Mouse (Mus musculus) MEL (cell line): ENCODE results near the gene Omp. TPM values are rescaled to one million over a fixed set of nuclear protein-coding genes. Genes with fewer than 3 reads are reported as not detected.

Source experiments
- DNase-seq: peaks from one replicate; pipeline ENCODE4 v3.0.0; 2011; ENCODE audit warnings: low read depth, low spot score
- H3K27ac ChIP-seq: 2 replicates; pipeline ENCODE4 v1.5.1; 2012; ENCODE audit warnings: low read depth, mild to moderate bottlenecking, control low read depth, low read length, moderate library complexity; ENCODE audit not compliant: control insufficient read depth
- H3K27me3 ChIP-seq, 2 experiments: fragments of 150-350 bp in 1 of 2; sonication (generic) in 1 of 2; 2 replicates each; pipeline ENCODE4 v1.6.1; 2012; ENCODE audit warnings: low read length in 2 of 2, mild to moderate bottlenecking in 2 of 2, improper control_type of control experiment in 1 of 2, moderate library complexity in 1 of 2; ENCODE audit not compliant: insufficient read depth in 2 of 2, control insufficient read depth in 1 of 2
- H3K36me3 ChIP-seq, 2 experiments: 2 replicates each; pipeline ENCODE4 v1.6.1; 2012 to 2014; ENCODE audit warnings: low read length in 2 of 2, improper control_type of control experiment in 1 of 2, inconsistent platforms in 1 of 2, mild to moderate bottlenecking in 1 of 2; ENCODE audit not compliant: insufficient read depth in 2 of 2, control insufficient read depth in 1 of 2
- H3K4me1 ChIP-seq, 2 experiments: fragments of 150-350 bp in 1 of 2; sonication (generic) in 1 of 2; 2 replicates each; pipeline ENCODE4 v1.6.1; 2012; ENCODE audit warnings: low read length in 2 of 2, improper control_type of control experiment in 1 of 2, mild to moderate bottlenecking in 1 of 2; ENCODE audit not compliant: insufficient read depth in 2 of 2, control insufficient read depth in 1 of 2
- H3K4me3 ChIP-seq, 2 experiments: fragments of 150-350 bp in 1 of 2; sonication (generic) in 1 of 2; 2 replicates each; pipeline ENCODE4 v1.5.1; 2012; ENCODE audit warnings: low read depth in 2 of 2, low read length in 2 of 2, mild to moderate bottlenecking in 2 of 2, moderate library complexity in 2 of 2, control low read depth in 1 of 2, improper control_type of control experiment in 1 of 2; ENCODE audit not compliant: control insufficient read depth in 1 of 2, insufficient read depth in 1 of 2
- H3K79me2 ChIP-seq: 2 replicates; pipeline ENCODE4 v1.6.1; 2012; ENCODE audit warnings: mild to moderate bottlenecking, low read length, moderate library complexity; ENCODE audit not compliant: control insufficient read depth, poor library complexity, insufficient read depth
- H3K9ac ChIP-seq: 2 replicates; pipeline ENCODE4 v1.6.1; 2012; ENCODE audit warnings: low read depth, mild to moderate bottlenecking, control low read depth, low read length, moderate library complexity; ENCODE audit not compliant: control insufficient read depth, poor library complexity, severe bottlenecking
- H3K9me3 ChIP-seq: fragments of 150-350 bp; sonication (generic); replicated peaks from 2 replicates; pipeline ENCODE4 v1.6.1; 2012; ENCODE audit warnings: mild to moderate bottlenecking, low read length, improper control_type of control experiment, moderate library complexity; ENCODE audit not compliant: insufficient read depth
- CHD2 ChIP-seq: IDR thresholded peaks from 2 replicates; pipeline ENCODE4 v1.6.1; 2011; ENCODE audit warnings: low read length, improper control_type of control experiment
- CTCF ChIP-seq, 3 experiments: IDR thresholded peaks in 2 of 3; conservative IDR thresholded peaks in 1 of 3; 2 replicates each; pipeline ENCODE4 v1.5.1; 2011 to 2012; ENCODE audit warnings: low read length in 3 of 3, low read depth in 2 of 3, mild to moderate bottlenecking in 2 of 3, improper control_type of control experiment in 1 of 3, inconsistent platforms in 1 of 3, mixed read lengths in 1 of 3, moderate library complexity in 1 of 3; ENCODE audit not compliant: control insufficient read depth in 1 of 3, insufficient read depth in 1 of 3, poor library complexity in 1 of 3, severe bottlenecking in 1 of 3
- E2F4 ChIP-seq: IDR thresholded peaks from 2 replicates; pipeline ENCODE4 v1.6.1; 2011; ENCODE audit warnings: low read depth, low read length, improper control_type of control experiment, borderline replicate concordance
- ELF1 ChIP-seq: IDR thresholded peaks from 2 replicates; pipeline ENCODE4 v1.6.1; 2014; ENCODE audit warnings: low read depth, mild to moderate bottlenecking, inconsistent platforms, low read length, improper control_type of control experiment, moderate library complexity
- EP300 ChIP-seq, 2 experiments: IDR thresholded peaks; 2 replicates each; pipeline ENCODE4 v1.6.1; 2011; ENCODE audit warnings: improper control_type of control experiment in 2 of 2, low read length in 2 of 2, low read depth in 1 of 2, mild to moderate bottlenecking in 1 of 2
- GABPA ChIP-seq: IDR thresholded peaks from 2 replicates; pipeline ENCODE4 v1.6.1; 2012; ENCODE audit warnings: low read depth, mild to moderate bottlenecking, inconsistent platforms, low read length, improper control_type of control experiment, moderate library complexity
- HCFC1 ChIP-seq: IDR thresholded peaks from 2 replicates; pipeline ENCODE4 v1.6.1; 2012; ENCODE audit warnings: low read depth, mild to moderate bottlenecking, inconsistent platforms, low read length, improper control_type of control experiment, moderate library complexity
- JUND ChIP-seq: IDR thresholded peaks from 2 replicates; pipeline ENCODE4 v1.6.1; 2011; ENCODE audit warnings: low read depth, mild to moderate bottlenecking, improper control_type of control experiment, low read length
- MAFK ChIP-seq: IDR thresholded peaks from 2 replicates; pipeline ENCODE4 v1.6.1; 2011; ENCODE audit warnings: low read depth, mild to moderate bottlenecking, low read length, improper control_type of control experiment, borderline replicate concordance
- MYC ChIP-seq: IDR thresholded peaks from 2 replicates; pipeline ENCODE4 v1.6.1; 2011; ENCODE audit warnings: low read depth, mild to moderate bottlenecking, low read length, improper control_type of control experiment, moderate library complexity
- NELFE ChIP-seq: IDR thresholded peaks from 2 replicates; pipeline ENCODE4 v1.6.1; 2011; ENCODE audit warnings: low read depth, low read length, improper control_type of control experiment
- POLR2AphosphoS5 ChIP-seq: IDR thresholded peaks from 2 replicates; pipeline ENCODE4 v1.6.1; 2012; ENCODE audit warnings: low read depth, borderline replicate concordance, mild to moderate bottlenecking, inconsistent platforms, low read length, moderate library complexity, mixed read lengths
- SMC3 ChIP-seq: IDR thresholded peaks from 2 replicates; pipeline ENCODE4 v1.6.1; 2011; ENCODE audit warnings: low read depth, low read length, improper control_type of control experiment
- ZC3H11A ChIP-seq: IDR thresholded peaks from 2 replicates; pipeline ENCODE4 v1.6.1; 2012; ENCODE audit warnings: low read depth, mild to moderate bottlenecking, inconsistent platforms, low read length, improper control_type of control experiment
- ZKSCAN1 ChIP-seq: IDR thresholded peaks from 2 replicates; pipeline ENCODE4 v1.6.1; 2012; ENCODE audit warnings: low read depth, mild to moderate bottlenecking, inconsistent platforms, low read length, improper control_type of control experiment, moderate library complexity
- polyA plus RNA-seq, 2 experiments: library from polyadenylated mRNA; stranded (reverse) in 1 of 2; unstranded in 1 of 2; fragments of >175 nt in 1 of 2; fragments of >200 nt in 1 of 2; gene quantifications; 2 replicates each; pipeline versions ENCODE4 v1.2.1 to v1.2.4; 2012; ENCODE audit warnings: low replicate concordance in 2 of 2, low read depth in 1 of 2; ENCODE audit not compliant: insufficient read length in 2 of 2, insufficient read depth in 1 of 2, missing spikeins in 1 of 2
- total RNA-seq: library from RNA; depleted of rRNA; stranded (reverse); fragments of 300-350 nt; gene quantifications from 2 replicates; pipeline ENCODE4 v1.2.3, GENCODE M21; 2012; rRNA removed

Gene Omp
- total and polyA plus RNA-seq, 3 experiments, result 0.07 to 0.08 TPM; not detected in 1

DNA sequence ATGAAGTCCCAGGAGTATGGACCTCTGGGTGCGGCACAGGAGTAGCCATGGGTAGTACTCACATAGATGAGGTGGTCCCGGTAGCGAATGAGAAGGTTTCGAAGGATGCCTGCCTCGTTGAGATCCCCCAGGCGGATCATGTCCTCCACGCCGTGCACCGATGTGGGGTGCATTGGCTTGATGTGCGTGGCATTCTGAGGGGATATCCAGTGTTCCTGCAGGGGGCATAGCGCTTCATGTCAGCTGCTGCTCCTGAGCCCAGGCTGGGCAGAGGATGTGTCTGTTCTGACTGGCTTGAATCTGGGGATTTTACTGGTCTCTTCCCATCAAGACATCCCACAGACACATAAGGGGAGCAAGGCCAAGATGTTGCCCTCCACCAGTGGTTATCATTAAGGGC, 42.8 kb downstream of the Omp start:
- H3K4me3 ChIP-seq, result no peak overlapping the region
- no peaks in the 10 kb centered on the region for H3K4me1 ChIP-seq
- no peaks in the 10 kb centered on the region for H3K27me3 ChIP-seq
- no peaks in the 10 kb centered on the region for H3K36me3 ChIP-seq
- no peak for DNase-seq
- TF ChIP-seq CTCF (IDR thresholded peaks at IDR 0.05 in 2 of 3, conservative IDR thresholded peaks at IDR 0.05 in 1 of 3; ENCODE audit: control insufficient read depth in 1 of 3, insufficient read depth in 1 of 3, low read depth in 2 of 3, low read length in 3 of 3, poor library complexity in 1 of 3, severe bottlenecking in 1 of 3) (0 out of 6 replicates have a peak, but pooled peaks of 1 of the 3 experiments have one; percentile 2), HCFC1 (no peak), ELF1 (no peak), GABPA (no peak), EP300 (IDR thresholded peaks at IDR 0.05; ENCODE audit: low read depth in 1 of 2, low read length in 2 of 2) (no peak), POLR2AphosphoS5 (no peak)
- TF ChIP-seq, all 39 proteins: peak for 1
- Histone ChIP-seq H3K9ac (no peak overlapping the region), H3K9me3 (no peaks in the 10 kb centered on the region), H3K27ac (no peak overlapping the region), H3K79me2 (no peaks in the 10 kb centered on the region)

DNA sequence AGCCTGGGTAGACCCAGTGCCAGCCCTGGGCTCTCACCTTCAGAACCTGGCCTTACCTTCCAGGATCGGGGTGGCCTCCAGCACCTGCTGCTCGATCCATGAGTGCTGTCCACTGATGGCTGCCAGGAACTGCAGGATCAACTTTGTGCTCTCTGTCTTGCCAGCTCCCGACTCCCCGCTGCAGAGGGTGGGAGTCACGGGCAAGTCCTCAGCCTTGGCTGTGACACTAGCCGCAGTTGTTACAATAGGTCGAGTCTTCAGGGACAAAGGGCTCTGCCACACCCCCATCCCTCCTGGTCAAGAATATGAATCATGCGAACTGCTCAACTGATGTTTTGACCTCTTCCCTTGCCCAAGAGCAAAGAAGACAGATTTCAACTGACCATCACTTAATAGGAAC, 47.7 kb downstream of the Omp start:
- H3K27ac ChIP-seq, result no peak overlapping the region
- no peaks in the 10 kb centered on the region for H3K36me3 ChIP-seq
- no peaks in the 10 kb centered on the region for H3K4me1 ChIP-seq
- no peak for DNase-seq
- H3K4me3 ChIP-seq, result no peak overlapping the region
- no peak overlapping the region for H3K9ac ChIP-seq
- H3K79me2 ChIP-seq, result no peaks in the 10 kb centered on the region
- TF ChIP-seq ZKSCAN1 (no peak), NELFE (no peak), MAFK (no peak), JUND (no peak), CHD2 (no peak), E2F4 (no peak), MYC (no peak), ELF1 (no peak)
- TF ChIP-seq, all 39 proteins: peak for 0
- no peaks in the 10 kb centered on the region for H3K9me3 ChIP-seq
- H3K27me3 ChIP-seq, result no peaks in the 10 kb centered on the region

DNA sequence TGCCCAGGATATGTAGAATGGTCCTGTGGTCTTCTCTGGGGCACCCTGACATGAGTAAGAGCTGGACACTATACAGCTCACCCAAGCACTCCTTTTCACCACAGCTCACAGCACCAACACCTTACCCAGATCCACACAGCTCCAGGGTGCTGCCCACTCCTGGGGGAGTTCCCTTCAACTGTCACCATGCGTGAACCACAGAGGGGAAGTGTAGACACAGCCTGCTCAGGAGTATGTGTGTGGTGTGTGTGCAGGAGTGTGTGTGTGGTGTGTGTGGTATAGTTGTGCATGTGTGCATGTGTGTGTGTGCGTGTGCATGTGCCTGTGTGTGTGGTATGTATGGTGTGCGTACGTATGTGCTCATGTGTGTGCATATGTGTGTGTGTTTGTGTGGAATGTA, 49.5 kb downstream of the Omp start:
- H3K27me3 ChIP-seq, result no peaks in the 10 kb centered on the region

More for the DNA sequence above, 49.5 kb downstream of the Omp start:
- TF ChIP-seq ZC3H11A (no peak), ZKSCAN1 (no peak), SMC3 (no peak)
- no peaks in the 10 kb centered on the region for H3K36me3 ChIP-seq
- no peak overlapping the region for H3K9ac ChIP-seq
- no peaks in the 10 kb centered on the region for H3K79me2 ChIP-seq
- no peak for DNase-seq
- no peaks in the 10 kb centered on the region for H3K4me1 ChIP-seq
- H3K9me3 ChIP-seq, result no peaks in the 10 kb centered on the region
- H3K27ac ChIP-seq, result no peak overlapping the region
- no peak overlapping the region for H3K4me3 ChIP-seq

Other genes starting within 250 kb of the Omp start
- gene Gdpd4, start 225.5 kb downstream of the Omp start, total RNA-seq, result not detected in 2 replicates
- not detected for gene Gdpd4, start 225.5 kb downstream of the Omp start, polyA plus RNA-seq
- gene Myo7a, start 26.0 kb downstream of the Omp start, total RNA-seq, result 1.3 and 1.4 TPM in 2 replicates
- 1 to 10 TPM in 1 of 2 experiments, not detected in 1; 7.5 TPM for gene Myo7a, start 26.0 kb downstream of the Omp start, polyA plus RNA-seq
- 0.04 and 0.26 TPM in 2 replicates for gene Capn5, start 32.8 kb upstream of the Omp start, total RNA-seq
- gene Capn5, start 32.8 kb upstream of the Omp start, polyA plus RNA-seq, result under 1 TPM in 1 of 2 experiments, not detected in 1; 0.54 TPM
- gene B3gnt6, start 54.0 kb upstream of the Omp start, total RNA-seq, result 0.12 TPM in 1 of 2 replicates, not detected in the other
- under 1 TPM in 1 of 2 experiments, not detected in 1; 0.08 TPM for gene B3gnt6, start 54.0 kb upstream of the Omp start, polyA plus RNA-seq
- gene Acer3, start 175.7 kb upstream of the Omp start, total RNA-seq, result 41.7 and 44.3 TPM in 2 replicates
- gene Acer3, start 175.7 kb upstream of the Omp start, polyA plus RNA-seq, result 10 to 100 TPM in 1 of 2 experiments, not detected in 1; 17.2 TPM
- 0.12 and 0.16 TPM in 2 replicates for gene Tsku, start 215.8 kb upstream of the Omp start, total RNA-seq
- under 1 TPM in 1 of 2 experiments, not detected in 1; 0.99 TPM for gene Tsku, start 215.8 kb upstream of the Omp start, polyA plus RNA-seq